Mouse (Mus musculus): ENCODE results near the gene Tlx2. TPM values are rescaled to one million over a fixed set of nuclear protein-coding genes. Genes with fewer than 3 reads are reported as not detected.

Tlx2 gene
- polyA plus RNA-seq (2015; fragmentation: Nextera tagmentation; extraction: Ambion mirVana): 1.6 and 2.8 TPM in 2 replicates

DNA sequence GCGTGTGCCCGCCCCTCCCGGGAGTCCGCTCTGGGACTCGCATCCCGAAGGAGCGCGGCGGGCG is at the start of gene Tlx2:
TSS of gene Tlx2 (minus strand) at position 47 of the 64 bp plus-strand sequence.
- H3K27ac ChIP-seq: no peak within 1 kb of the TSS
- H3K27me3 ChIP-seq: peaks cover 99% of the 10 kb centered on the region
- H3K9me3 ChIP-seq: no peaks in the 10 kb centered on the region
- H3K4me1 ChIP-seq (replicated peaks): peaks cover 28% of the 10 kb centered on the region
- no peaks in the 10 kb centered on the region for H3K36me3 ChIP-seq
- H3K4me2 ChIP-seq: peak within 1 kb of the TSS; percentile 11; the same call in 1 of the 2 replicates
- no peak for ATAC-seq (ENCODE audit: low FRiP score)
- peak within 1 kb of the TSS; percentile 23 for H3K4me3 ChIP-seq
- no peak within 1 kb of the TSS for H3K9ac ChIP-seq
- 0% methylated on average over 9 of the region's 10 CpGs for WGBS

DNA sequence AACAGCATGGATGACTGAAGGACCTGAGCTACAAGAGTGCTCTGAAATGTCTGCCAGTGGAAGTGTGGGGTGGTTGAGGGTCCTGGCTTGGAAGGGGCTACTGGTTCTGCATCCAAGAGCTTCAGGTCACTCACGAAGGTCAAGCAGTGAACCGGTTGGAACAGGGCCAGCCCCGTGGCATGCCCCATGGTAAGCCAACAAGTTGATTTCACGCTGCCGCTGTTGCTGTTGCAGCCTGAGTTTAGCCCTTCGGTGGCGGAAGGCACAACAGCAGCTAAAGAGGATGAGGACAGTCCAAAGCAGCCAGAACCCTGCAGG is 49.6 kb upstream of the Tlx2 start:
- Histone ChIP-seq H3K36me3 (peaks cover 29% of the 10 kb centered on the region), H3K9me3 (no peaks in the 10 kb centered on the region), H3K27me3 (no peaks in the 10 kb centered on the region), H3K4me3 (peak overlapping the region; percentile 77), H3K4me1 (replicated peaks) (peaks cover 82% of the 10 kb centered on the region), H3K27ac (peak overlapping the region; percentile 99), H3K4me2 (peak overlapping the region; percentile 90), H3K9ac (peak overlapping the region; percentile 94)
- 72% methylated on average over 7 of the region's 7 CpGs for WGBS
- ATAC-seq (ENCODE audit: low FRiP score): no peak

DNA sequence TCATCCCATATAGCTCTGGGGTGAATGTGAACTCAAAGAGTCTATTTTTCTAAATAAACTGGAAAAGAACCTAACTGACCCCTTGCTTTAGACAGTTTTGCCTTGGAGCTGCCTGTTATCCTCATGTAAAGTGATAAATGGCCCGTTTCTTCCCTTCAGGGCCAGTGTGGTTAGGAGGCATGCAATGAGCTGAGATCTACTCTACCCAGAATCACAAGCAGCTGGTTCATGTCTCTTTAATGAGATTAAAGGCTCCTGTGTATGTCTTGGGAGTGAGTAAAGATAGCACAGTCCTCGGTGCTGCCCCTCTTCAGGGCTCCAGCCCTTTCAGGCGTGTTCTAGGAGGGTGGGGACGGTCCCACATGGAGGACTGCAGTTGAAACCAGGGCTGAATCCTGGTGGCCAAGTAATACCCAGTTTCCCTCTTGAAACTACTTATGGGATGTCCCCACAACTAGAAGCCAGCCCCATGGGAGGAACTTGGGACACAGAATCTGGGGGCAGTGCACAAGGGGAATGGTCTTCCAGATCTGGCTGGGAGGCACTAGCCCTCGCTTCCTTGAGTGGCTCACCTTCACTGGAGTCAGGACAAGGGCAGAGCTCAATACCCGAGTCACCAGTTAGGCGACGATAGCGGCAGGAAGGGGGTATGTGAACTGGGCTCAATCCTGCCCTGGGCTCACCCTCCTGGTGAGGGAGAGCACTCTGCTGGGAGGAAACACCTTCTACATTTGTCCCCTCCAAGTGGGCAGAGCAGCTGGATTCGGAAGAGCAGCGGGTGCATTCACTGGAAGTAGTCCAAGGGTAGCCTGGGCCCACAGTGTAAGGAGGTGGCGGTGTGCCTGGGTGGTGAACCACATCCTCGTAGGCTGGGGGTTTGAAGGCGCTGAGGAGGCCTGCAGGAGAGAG is 49.0 kb upstream of the Tlx2 start:
- 84% methylated on average over 14 of the region's 14 CpGs for WGBS
- Histone ChIP-seq H3K4me2 (peak overlapping the region; percentile 90), H3K27ac (peak overlapping the region; percentile 99; the same call in 1 of the 2 replicates), H3K9ac (peak overlapping the region; percentile 94; the same call in 1 of the 2 replicates), H3K4me1 (replicated peaks) (peaks cover 81% of the 10 kb centered on the region), H3K9me3 (no peaks in the 10 kb centered on the region), H3K4me3 (peak overlapping the region; percentile 77; the same call in 1 of the 2 replicates), H3K36me3 (peaks cover 29% of the 10 kb centered on the region), H3K27me3 (no peaks in the 10 kb centered on the region)
- ATAC-seq (ENCODE audit: low FRiP score): no peak

DNA sequence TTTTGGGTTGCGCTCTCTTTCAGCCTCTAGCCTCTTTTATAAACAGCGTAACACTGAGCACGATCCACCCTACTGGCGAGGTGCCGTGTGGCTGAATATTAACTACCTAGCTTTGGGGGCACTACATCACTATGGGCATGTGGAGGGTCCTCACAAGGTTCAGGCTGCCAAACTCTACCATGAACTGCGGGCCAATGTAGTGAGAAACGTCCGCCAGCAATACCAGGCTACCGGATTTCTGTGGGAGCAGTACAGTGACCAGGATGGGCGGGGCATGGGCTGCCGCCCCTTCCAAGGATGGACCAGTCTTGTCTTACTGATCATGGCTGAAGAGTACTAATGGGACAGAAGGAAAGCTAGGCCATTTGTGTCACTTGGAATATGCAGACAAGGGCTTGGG is 48.3 kb upstream of the Tlx2 start:
- H3K4me1 ChIP-seq (replicated peaks): peaks cover 74% of the 10 kb centered on the region
- no peak for ATAC-seq (ENCODE audit: low FRiP score)
- H3K27me3 ChIP-seq: no peaks in the 10 kb centered on the region
- H3K4me2 ChIP-seq: no peak overlapping the region
- no peaks in the 10 kb centered on the region for H3K9me3 ChIP-seq
- 82% methylated on average over 11 of the region's 11 CpGs for WGBS
- H3K36me3 ChIP-seq: peaks cover 29% of the 10 kb centered on the region
- H3K4me3 ChIP-seq: no peak overlapping the region
- no peak overlapping the region for H3K27ac ChIP-seq
- H3K9ac ChIP-seq: no peak overlapping the region

DNA sequence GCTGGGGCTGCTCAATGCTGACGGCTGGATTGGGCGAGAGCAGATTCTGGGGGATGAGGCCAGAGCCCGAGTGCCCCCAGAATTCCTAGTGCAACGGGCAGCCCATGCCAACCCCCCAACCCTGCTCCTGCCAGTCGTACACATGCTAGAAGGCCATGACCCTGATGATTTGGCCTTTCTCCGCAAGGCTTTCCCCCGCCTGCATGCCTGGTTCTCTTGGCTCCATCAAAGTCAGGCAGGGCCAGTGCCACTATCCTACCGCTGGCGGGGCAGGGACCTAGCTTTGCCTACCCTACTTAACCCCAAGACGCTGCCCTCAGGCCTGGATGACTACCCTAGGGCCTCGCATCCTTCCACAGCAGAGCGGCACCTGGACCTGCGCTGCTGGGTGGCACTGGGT is 47.5 kb upstream of the Tlx2 start:
- Histone ChIP-seq H3K4me1 (replicated peaks) (peaks cover 66% of the 10 kb centered on the region), H3K4me2 (no peak overlapping the region), H3K9me3 (no peaks in the 10 kb centered on the region), H3K27ac (no peak overlapping the region), H3K36me3 (peaks cover 29% of the 10 kb centered on the region), H3K27me3 (no peaks in the 10 kb centered on the region), H3K4me3 (peak overlapping the region; percentile 88; the same call in 1 of the 2 replicates), H3K9ac (peak overlapping the region; percentile 94)
- 93% methylated on average over 13 of the region's 13 CpGs for WGBS
- no peak for ATAC-seq (ENCODE audit: low FRiP score)

DNA sequence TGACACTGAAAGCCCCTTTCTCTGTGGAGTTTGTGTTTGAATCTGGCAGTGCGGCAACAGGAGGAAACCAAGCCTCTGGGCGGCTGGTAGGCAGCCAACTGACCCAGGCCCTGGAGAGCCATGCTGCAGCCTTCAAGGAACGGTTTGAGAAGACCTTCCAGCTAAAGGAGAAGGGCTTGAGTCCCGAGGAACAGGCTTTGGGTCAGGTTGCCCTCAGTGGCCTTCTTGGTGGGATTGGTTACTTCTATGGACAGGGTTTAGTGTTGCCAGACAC is 47.0 kb upstream of the Tlx2 start:
- Histone ChIP-seq H3K4me2 (peak overlapping the region; percentile 99), H3K27ac (no peak overlapping the region; the same call in 1 of the 2 replicates), H3K36me3 (peaks cover 29% of the 10 kb centered on the region), H3K27me3 (no peaks in the 10 kb centered on the region), H3K9ac (peak overlapping the region; percentile 94), H3K4me3 (peak overlapping the region; percentile 88; the same call in 1 of the 2 replicates), H3K9me3 (no peaks in the 10 kb centered on the region), H3K4me1 (replicated peaks) (peaks cover 61% of the 10 kb centered on the region)
- no peak for ATAC-seq (ENCODE audit: low FRiP score)
- 89% methylated on average over 4 of the region's 4 CpGs for WGBS

DNA sequence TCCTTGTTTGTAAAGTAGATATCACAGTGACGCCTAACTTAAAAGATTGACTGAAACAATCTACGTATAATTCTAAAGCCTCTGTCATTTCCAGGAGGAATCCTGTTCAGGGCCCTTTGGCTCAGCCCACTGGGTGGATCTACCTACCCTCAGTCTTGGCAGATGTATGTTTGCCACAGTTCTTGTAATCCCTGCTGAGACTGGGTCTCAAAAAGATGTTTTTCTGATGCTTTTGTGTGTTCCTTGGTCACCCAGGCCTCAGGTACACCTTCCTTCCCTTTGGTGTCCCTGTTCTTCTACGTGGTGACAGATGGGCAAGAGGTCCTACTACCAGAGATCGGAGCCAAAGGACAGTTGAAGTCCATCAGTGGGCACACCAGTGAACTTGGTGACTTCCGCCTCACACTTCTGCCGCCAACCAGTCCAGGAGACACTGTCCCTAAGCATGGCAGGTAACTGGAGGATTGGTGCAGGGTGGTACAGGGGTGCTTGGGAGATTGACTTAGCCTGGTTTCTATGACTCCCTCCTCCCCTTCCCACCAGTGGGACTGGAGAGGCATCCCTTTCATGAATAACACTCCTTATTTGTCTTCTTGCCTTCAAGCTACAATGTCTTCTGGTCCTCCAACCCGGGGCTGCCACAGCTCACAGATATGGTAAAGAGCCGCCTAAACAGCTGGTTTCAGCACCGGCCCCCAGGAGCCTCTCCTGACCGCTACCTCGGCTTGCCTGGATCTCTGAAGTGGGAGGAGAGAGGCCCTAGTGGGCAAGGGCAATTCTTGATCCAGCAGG is 46.5 kb upstream of the Tlx2 start:
- Histone ChIP-seq H3K4me3 (peak overlapping the region; percentile 88), H3K36me3 (peaks cover 29% of the 10 kb centered on the region), H3K4me2 (peak overlapping the region; percentile 99), H3K4me1 (replicated peaks) (peaks cover 56% of the 10 kb centered on the region), H3K27ac (peak overlapping the region; percentile 89), H3K9me3 (no peaks in the 10 kb centered on the region), H3K9ac (peak overlapping the region; percentile 94), H3K27me3 (no peaks in the 10 kb centered on the region)
- 83% methylated on average over 11 of the region's 11 CpGs for WGBS
- ATAC-seq (ENCODE audit: low FRiP score): no peak

DNA sequence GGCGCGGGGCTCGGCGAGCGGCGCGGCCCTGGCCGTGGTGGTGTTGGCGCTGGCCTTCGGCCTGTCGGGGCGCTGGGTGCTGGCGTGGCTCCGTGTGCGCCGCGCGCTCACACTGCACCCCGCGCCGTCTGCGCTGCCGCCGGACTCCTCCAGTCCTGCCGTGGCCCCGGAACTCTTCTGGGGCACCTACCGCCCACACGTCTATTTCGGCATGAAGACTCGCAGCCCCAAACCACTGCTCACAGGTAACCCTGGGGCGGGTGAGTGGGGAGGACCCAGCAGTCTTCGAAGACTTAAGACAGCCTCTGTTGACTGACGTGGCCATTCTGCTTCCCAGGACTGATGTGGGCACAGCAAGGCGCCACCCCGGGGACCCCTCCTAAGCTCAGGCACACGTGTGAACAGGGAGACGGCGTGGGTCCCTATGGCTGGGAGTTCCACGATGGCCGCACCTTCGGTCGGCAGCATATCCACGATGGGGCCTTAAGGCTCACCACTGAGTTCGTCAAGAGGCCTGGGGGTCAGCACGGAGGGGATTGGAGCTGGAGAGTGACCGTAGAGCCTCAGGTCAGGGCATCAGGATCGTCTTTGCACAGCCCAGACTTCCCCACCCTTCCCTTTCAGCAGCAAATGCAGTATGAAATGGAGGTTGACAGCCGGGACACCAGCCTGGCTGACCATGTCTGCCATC is 45.7 kb upstream of the Tlx2 start:
- ATAC-seq (ENCODE audit: low FRiP score): peak; percentile 63
- H3K4me3 ChIP-seq: peak overlapping the region; percentile 88
- H3K9ac ChIP-seq: peak overlapping the region; percentile 94
- WGBS: 1% methylated on average over 36 of the region's 48 CpGs
- H3K27me3 ChIP-seq: no peaks in the 10 kb centered on the region
- H3K4me1 ChIP-seq (replicated peaks): peaks cover 56% of the 10 kb centered on the region
- H3K27ac ChIP-seq: peak overlapping the region; percentile 89
- H3K4me2 ChIP-seq: peak overlapping the region; percentile 99
- H3K9me3 ChIP-seq: no peaks in the 10 kb centered on the region
- H3K36me3 ChIP-seq: peaks cover 30% of the 10 kb centered on the region

DNA sequence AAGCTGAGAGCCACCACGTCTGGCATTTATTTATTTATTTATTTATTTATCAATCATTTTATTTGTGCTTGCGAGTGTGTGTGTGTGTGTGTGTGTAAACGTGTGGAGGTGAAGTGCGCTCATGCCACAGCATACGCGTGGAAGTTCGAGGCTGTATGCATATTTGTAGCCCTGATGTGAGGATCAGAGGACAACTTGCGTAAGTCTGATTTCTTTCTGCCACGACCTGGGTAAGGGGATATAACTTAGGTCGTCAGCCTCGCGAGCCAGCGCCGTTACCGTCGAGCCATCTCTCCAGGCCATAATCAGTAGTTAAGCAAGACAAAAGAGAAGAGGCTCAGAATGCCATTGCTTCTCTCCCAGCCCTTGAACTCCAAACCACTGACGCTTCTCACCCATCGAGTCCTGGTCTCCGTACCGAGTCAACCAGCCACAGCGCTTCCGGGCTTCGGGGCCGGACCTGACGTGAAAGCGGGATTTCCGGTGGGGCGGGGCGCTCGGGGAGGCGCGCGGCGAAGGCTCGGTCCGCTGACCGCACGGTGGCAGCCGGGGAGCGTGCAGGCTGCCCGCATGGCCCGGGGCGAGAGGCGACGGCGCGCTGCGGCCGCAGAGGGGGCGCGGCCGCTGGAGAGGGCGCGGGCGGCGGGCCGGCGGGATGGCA is 45.0 kb upstream of the Tlx2 start, which contains the start of gene Mogs:
TSS of gene Mogs (plus strand) at position 486 of the 661 bp plus-strand sequence.
- no peaks in the 10 kb centered on the region for H3K27me3 ChIP-seq
- peaks cover 55% of the 10 kb centered on the region for H3K4me1 ChIP-seq (replicated peaks)
- peak within 1 kb of the TSS; percentile 99 for H3K4me2 ChIP-seq
- peaks cover 33% of the 10 kb centered on the region for H3K36me3 ChIP-seq
- peak within 1 kb of the TSS; percentile 94 for H3K9ac ChIP-seq
- 2% methylated on average over 48 of the region's 58 CpGs for WGBS
- no peaks in the 10 kb centered on the region for H3K9me3 ChIP-seq
- H3K27ac ChIP-seq: peak within 1 kb of the TSS; percentile 89
- peak; percentile 89 for ATAC-seq (ENCODE audit: low FRiP score)
- H3K4me3 ChIP-seq: peak within 1 kb of the TSS; percentile 88

DNA sequence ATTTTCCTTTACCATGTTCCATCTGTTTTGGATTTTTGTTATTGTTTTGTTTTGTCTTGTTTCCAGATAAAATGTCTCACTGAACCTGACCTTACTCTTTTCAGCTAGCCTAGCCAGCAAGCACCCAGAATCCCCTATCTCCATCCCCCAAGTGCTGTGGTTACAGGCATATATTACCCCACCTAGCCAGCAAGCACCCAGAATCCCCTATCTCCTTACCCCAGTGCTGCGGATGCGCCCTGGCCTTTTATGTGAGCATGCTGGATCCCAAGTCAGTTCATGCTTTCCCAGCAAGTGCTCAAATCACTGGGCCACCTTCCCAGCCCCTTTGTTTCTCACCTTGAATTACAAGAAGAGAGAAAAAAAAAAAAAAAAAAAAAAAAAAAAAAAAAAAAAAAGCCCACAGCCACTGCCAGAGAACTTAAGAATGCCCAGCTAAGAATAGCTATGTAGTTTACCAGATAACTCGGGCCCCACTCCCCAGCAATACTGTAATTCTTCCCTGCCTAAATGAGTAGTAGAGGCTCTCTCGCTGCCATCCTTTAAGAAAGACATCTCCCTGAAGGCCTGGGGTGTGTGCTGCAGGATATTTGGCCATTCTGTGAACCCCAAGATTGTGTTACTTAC is 41.5 kb upstream of the Tlx2 start:
- H3K4me2 ChIP-seq: no peak overlapping the region
- WGBS: 92% methylated on average over 4 of the region's 4 CpGs
- H3K9me3 ChIP-seq: no peaks in the 10 kb centered on the region
- H3K4me1 ChIP-seq (replicated peaks): peaks cover 47% of the 10 kb centered on the region
- H3K27me3 ChIP-seq: no peaks in the 10 kb centered on the region
- no peak overlapping the region for H3K9ac ChIP-seq
- no peak overlapping the region for H3K4me3 ChIP-seq
- H3K27ac ChIP-seq: no peak overlapping the region
- peaks cover 13% of the 10 kb centered on the region for H3K36me3 ChIP-seq
- no peak for ATAC-seq (ENCODE audit: low FRiP score)

DNA sequence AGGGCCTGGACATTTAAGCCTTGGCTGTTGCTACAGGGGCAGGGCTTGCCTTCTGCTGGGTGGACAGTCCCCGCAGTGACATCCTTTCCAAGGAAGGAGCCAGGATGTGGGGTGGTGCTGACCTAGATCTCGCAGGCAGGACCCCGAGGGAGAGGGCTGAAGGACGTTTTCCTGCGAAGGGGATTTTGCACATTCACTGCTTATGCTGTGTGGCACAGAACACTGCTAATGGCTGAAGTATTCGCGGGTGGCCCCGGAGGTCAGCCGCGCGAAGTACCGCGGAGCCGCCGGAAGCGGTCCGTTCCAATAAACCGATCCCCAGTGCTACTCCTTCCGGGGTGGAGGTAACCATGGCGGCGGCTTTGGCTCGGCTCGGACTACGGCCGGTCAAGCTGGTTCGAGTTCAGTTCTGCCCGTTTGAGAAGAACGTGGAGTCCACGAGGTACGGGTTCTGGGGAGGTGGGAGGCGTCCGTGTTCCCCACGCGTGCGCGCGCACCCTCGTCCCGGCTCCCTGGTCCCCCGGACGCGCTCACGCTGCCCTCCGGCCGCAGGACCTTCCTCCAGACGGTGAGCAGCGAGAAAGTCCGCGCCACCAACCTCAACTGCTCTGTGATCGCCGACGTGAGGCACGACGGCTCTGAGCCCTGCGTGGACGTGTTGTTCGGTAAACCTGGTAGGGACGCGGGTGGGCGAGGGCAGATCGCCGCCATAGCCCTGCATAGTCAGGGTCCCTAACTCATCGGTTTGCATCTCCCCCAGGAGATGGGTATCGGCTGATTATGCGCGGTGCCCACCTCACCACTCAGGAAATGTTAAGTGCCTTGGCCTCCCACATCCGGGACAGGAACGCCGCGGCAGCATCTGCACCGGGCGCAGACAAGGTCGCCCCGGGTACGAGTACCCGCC is 38.9 kb upstream of the Tlx2 start, which contains the start of gene Mrpl53:
TSS of gene Mrpl53 (plus strand) at position 279 of the 907 bp plus-strand sequence.
- Histone ChIP-seq H3K9me3 (no peaks in the 10 kb centered on the region), H3K4me2 (peak within 1 kb of the TSS; percentile 82), H3K36me3 (peaks cover 23% of the 10 kb centered on the region), H3K27me3 (no peaks in the 10 kb centered on the region), H3K9ac (peak within 1 kb of the TSS; percentile 89), H3K4me3 (peak within 1 kb of the TSS; percentile 83), H3K27ac (peak within 1 kb of the TSS; percentile 88), H3K4me1 (replicated peaks) (peaks cover 29% of the 10 kb centered on the region)
- WGBS: under 1% methylated on average over 76 of the region's 76 CpGs
- peak; percentile 90 for ATAC-seq (ENCODE audit: low FRiP score)
